Mouse (Mus musculus) brain, embryonic 14.5 days (tissue): ENCODE data around the gene Tgfb1.

ENCODE experiments used
- CTCF ChIP-seq: fragments of 200-500 bp; IDR thresholded peaks from 2 replicates; pipeline ENCODE4 v1.5.1; 2012; ENCODE audit warnings: inconsistent platforms, mild to moderate bottlenecking, moderate library complexity, borderline replicate concordance; ENCODE audit not compliant: insufficient read depth, insufficient read length; ENCODE audit errors: extremely low read depth
- POLR2A ChIP-seq: fragments of 200-500 bp; IDR thresholded peaks from 2 replicates; pipeline ENCODE4 v1.6.1; 2012; ENCODE audit warnings: mild to moderate bottlenecking, inconsistent platforms, borderline replicate concordance; ENCODE audit not compliant: poor library complexity, insufficient read depth, insufficient read length, severe bottlenecking; ENCODE audit errors: extremely low read depth

DNA sequence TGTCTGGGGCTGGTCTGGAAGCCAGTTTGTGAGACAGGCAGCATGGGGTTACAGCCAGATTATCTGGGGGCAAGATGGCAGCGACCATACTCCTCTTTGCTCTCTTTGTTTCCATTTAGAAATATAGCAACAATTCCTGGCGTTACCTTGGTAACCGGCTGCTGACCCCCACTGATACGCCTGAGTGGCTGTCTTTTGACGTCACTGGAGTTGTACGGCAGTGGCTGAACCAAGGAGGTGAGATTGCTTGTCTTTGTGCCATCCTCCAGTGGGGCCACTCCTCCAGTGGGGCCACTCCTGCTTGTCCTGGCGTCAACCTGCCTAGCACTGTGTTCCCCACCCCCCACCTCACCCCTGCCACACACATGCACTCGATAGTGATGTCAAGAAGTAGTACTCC, 7.3 kb downstream of the Tgfb1 start:
- no peak for TF ChIP-seq CTCF
- TF ChIP-seq POLR2A, result no peak
